Mouse (Mus musculus) cerebellum, adult 2 months (tissue): Measurements from ENCODE around the gene Gsg1.

Experiments
- CTCF ChIP-seq: fragments of 200-500 bp; IDR thresholded peaks from 2 replicates; pipeline ENCODE4 v1.5.1; 2011; ENCODE audit warnings: low read depth, mild to moderate bottlenecking, control low read depth, low read length, moderate library complexity, borderline replicate concordance; ENCODE audit not compliant: insufficient read depth
- POLR2A ChIP-seq: fragments of 200-500 bp; IDR thresholded peaks from 2 replicates; pipeline ENCODE4 v1.6.1; 2011; ENCODE audit warnings: low read length, control low read depth, borderline replicate concordance; ENCODE audit not compliant: insufficient read depth

DNA sequence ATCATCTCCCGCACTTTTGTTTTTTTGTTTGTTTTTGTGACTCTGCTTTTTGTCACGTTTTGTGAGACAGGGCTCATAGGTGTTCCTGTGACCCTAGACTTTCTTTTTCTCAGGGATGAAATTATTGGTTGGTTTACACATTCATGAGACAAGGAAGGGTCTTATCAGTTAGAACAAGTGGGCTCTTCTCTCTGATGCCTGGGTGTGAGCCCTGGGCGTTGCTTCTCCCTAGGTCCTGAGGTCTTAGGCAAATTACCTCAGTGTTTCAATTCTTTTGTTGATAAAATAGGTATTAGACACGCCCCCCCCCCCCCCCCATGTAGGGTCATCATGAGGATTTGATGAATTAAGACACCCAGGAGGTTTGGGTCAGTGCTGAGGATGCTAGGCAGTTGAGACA, 49.3 kb downstream of the Gsg1 start:
- TF ChIP-seq POLR2A (no peak), CTCF (no peak)
